Mouse (Mus musculus): ENCODE results near the gene Gcgr.
"Not testable (repeated sequence)": the region's sequence is repeated elsewhere in the genome, so short reads cannot be mapped to it uniquely, and the experiment has no call there.

GRCm38 (mm10) chr11:120514262-120514661 lies 16.2 kb upstream of the Gcgr start:
- TF ChIP-seq MAFK (IDR thresholded peaks at IDR 0.05; ENCODE audit: insufficient read depth, low read depth, low read length); CHD2 (IDR thresholded peaks at IDR 0.05; ENCODE audit: low read depth, low read length); ZNF384 (IDR thresholded peaks at IDR 0.05; ENCODE audit: low read depth, low read length); HCFC1 (IDR thresholded peaks at IDR 0.05; ENCODE audit: borderline replicate concordance, insufficient read depth, low read length); ZC3H11A (IDR thresholded peaks at IDR 0.05; ENCODE audit: borderline replicate concordance, low read depth, low read length): not testable (repeated sequence)
